ENCODE assay signal across 7 mouse cellular contexts in genomic region chr19:46641420-46642085, GRCm38 (mm10). TPM values are rescaled to one million over a fixed set of nuclear protein-coding genes. Genes with fewer than 3 reads are reported as not detected.
DNase-seq lines count a peak whose midpoint lies in the region; ATAC-seq and TF ChIP-seq lines count a peak whose summit lies in the region.

No protein-coding gene starts in this region.

- no peak overlapping the region; the same call in 1 of the 2 replicates for H3K9ac ChIP-seq in embryonic facial prominence, embryonic 15.5 days
- H3K9ac ChIP-seq in heart, embryonic 15.5 days, result peak overlapping the region; percentile 46
- peak overlapping the region; percentile 43 for H3K9ac ChIP-seq in kidney, postnatal 0 days (ENCODE audit: low read depth, low read length)

- peaks cover 11% of the 10 kb centered on the region; the same call in 1 of the 2 replicates for H3K36me3 ChIP-seq in embryonic facial prominence, embryonic 15.5 days
- H3K36me3 ChIP-seq in heart, embryonic 15.5 days, result peaks cover 12% of the 10 kb centered on the region; the same call in 1 of the 2 replicates
- H3K36me3 ChIP-seq in kidney, postnatal 0 days (ENCODE audit: insufficient read depth, low read length), result peaks cover 4% of the 10 kb centered on the region; the same call in 1 of the 2 replicates

- no peak for TF ChIP-seq CTCF in kidney, postnatal 0 days (IDR thresholded peaks at IDR 0.05; ENCODE audit: low read depth)

- 0 out of 2 replicates have a peak overlapping the region, but pooled peaks have one; percentile 12 for H3K4me2 ChIP-seq in embryonic facial prominence, embryonic 15.5 days (replicated peaks)
- H3K4me2 ChIP-seq in heart, embryonic 15.5 days, result peak overlapping the region; percentile 38
- peak overlapping the region; percentile 8; the same call in 1 of the 2 replicates for H3K4me2 ChIP-seq in kidney, postnatal 0 days (ENCODE audit: low read length)

- H3K4me3 ChIP-seq in embryonic facial prominence, embryonic 15.5 days (replicated peaks), result no peak overlapping the region
- H3K4me3 ChIP-seq in heart, embryonic 15.5 days, result no peak overlapping the region
- H3K4me3 ChIP-seq in kidney, postnatal 0 days (replicated peaks; ENCODE audit: low read depth, low read length), result no peak overlapping the region

- 51% methylated on average over 19 of the region's 19 CpGs for WGBS in embryonic facial prominence, embryonic 15.5 days
- WGBS in heart, embryonic 15.5 days, result 30% methylated on average over 19 of the region's 19 CpGs
- 30% methylated on average over 19 of the region's 19 CpGs for WGBS in kidney, postnatal 0 days

- H3K4me1 ChIP-seq in embryonic facial prominence, embryonic 15.5 days, result peaks cover 89% of the 10 kb centered on the region
- H3K4me1 ChIP-seq in heart, embryonic 15.5 days (replicated peaks), result peaks cover 94% of the 10 kb centered on the region
- H3K4me1 ChIP-seq in kidney, postnatal 0 days (replicated peaks; ENCODE audit: insufficient read depth, low read length), result peaks cover 58% of the 10 kb centered on the region

- no peaks in the 10 kb centered on the region for H3K27me3 ChIP-seq in embryonic facial prominence, embryonic 15.5 days
- no peaks in the 10 kb centered on the region for H3K27me3 ChIP-seq in heart, embryonic 15.5 days
- no peaks in the 10 kb centered on the region for H3K27me3 ChIP-seq in kidney, postnatal 0 days (ENCODE audit: insufficient read depth, low read length)

- ATAC-seq in embryonic facial prominence, embryonic 15.5 days (ENCODE audit: insufficient number of reproducible peaks, low FRiP score, low TSS enrichment, low read depth), result no peak
- peak; percentile 28 for ATAC-seq in heart, embryonic 15.5 days (replicated peaks; ENCODE audit: insufficient number of reproducible peaks, insufficient read depth, low FRiP score, low read depth)
- 0 out of 2 replicates have a peak, but pooled peaks have one; percentile 23 for ATAC-seq in kidney, postnatal 0 days (replicated peaks; ENCODE audit: low FRiP score, low read depth)

- peak overlapping the region; percentile 90 for H3K27ac ChIP-seq in embryonic facial prominence, embryonic 15.5 days (replicated peaks)
- peak overlapping the region; percentile 95 for H3K27ac ChIP-seq in heart, embryonic 15.5 days
- peak overlapping the region; percentile 88 for H3K27ac ChIP-seq in kidney, postnatal 0 days

- peak; percentile 88 for DNase-seq in adrenal gland, postnatal 10 days
- DNase-seq in kidney, postnatal 0 days (ENCODE audit: low spot score), result peak; percentile 85
- DNase-seq in lung, postnatal 36 days, result peak; percentile 85
- DNase-seq in urinary bladder, postnatal 25 days (ENCODE audit: low spot score), result peak; percentile 45
- DNase-seq in thymus, postnatal 4 days, result no peak

- H3K9me3 ChIP-seq in embryonic facial prominence, embryonic 15.5 days (replicated peaks), result no peaks in the 10 kb centered on the region
- no peaks in the 10 kb centered on the region for H3K9me3 ChIP-seq in heart, embryonic 15.5 days (replicated peaks)
- no peaks in the 10 kb centered on the region for H3K9me3 ChIP-seq in kidney, postnatal 0 days (replicated peaks; ENCODE audit: low read length)

RNA-seq across cellular contexts. Expression of gene Cyp17a1, which starts 31.4 kb away (rescaled TPM):
- total RNA-seq in adrenal gland, postnatal 10 days (2021), result 1 to 10 TPM; 1.3 to 9.6 TPM
- polyA plus RNA-seq in embryonic facial prominence, embryonic 15.5 days (2015; fragmentation: Nextera tagmentation; extraction: Ambion mirVana), result 1.1 and 2.3 TPM in 2 replicates
- polyA plus RNA-seq in heart, embryonic 15.5 days (2015; fragmentation: Nextera tagmentation; extraction: Ambion mirVana), result 0.89 and 1.2 TPM in 2 replicates
- not detected in 2 replicates for polyA plus RNA-seq in kidney, postnatal 0 days (2015; fragmentation: Nextera tagmentation; extraction: Ambion mirVana)

RNA-seq across cellular contexts. Expression of gene Wbp1l, which starts 42.7 kb away (rescaled TPM):
- 100 to 1,000 TPM; 122 to 123 TPM for total RNA-seq in adrenal gland, postnatal 10 days (2021)
- polyA plus RNA-seq in embryonic facial prominence, embryonic 15.5 days (2015; fragmentation: Nextera tagmentation; extraction: Ambion mirVana), result 50.1 and 55.2 TPM in 2 replicates
- polyA plus RNA-seq in heart, embryonic 15.5 days (2015; fragmentation: Nextera tagmentation; extraction: Ambion mirVana), result 51.6 and 58.6 TPM in 2 replicates
- 35.6 and 39.9 TPM in 2 replicates for polyA plus RNA-seq in kidney, postnatal 0 days (2015; fragmentation: Nextera tagmentation; extraction: Ambion mirVana)

RNA-seq across cellular contexts. Expression of gene Borcs7, which starts 48.2 kb away (rescaled TPM):
- 10 to 100 TPM; 13.2 to 13.9 TPM for total RNA-seq in adrenal gland, postnatal 10 days (2021)
- polyA plus RNA-seq in embryonic facial prominence, embryonic 15.5 days (2015; fragmentation: Nextera tagmentation; extraction: Ambion mirVana), result 14.9 and 16.3 TPM in 2 replicates
- 15.5 and 15.7 TPM in 2 replicates for polyA plus RNA-seq in heart, embryonic 15.5 days (2015; fragmentation: Nextera tagmentation; extraction: Ambion mirVana)
- polyA plus RNA-seq in kidney, postnatal 0 days (2015; fragmentation: Nextera tagmentation; extraction: Ambion mirVana), result 21.3 TPM in 2 replicates
